Mouse (Mus musculus) embryonic facial prominence, embryonic 11.5 days (tissue): ENCODE measurements at regions not wholly inside any gene's neighbourhood (a gene's known extent, or its start where the extent isn't known, plus 50 kb on each side); places are given as distances from the start of the nearest gene placed in this dataset.

Experiments used
- ATAC-seq: fragments of 200-750 bp; cut with Nextera tagmentation; replicated peaks from 2 replicates; pipeline ENCODE4 v1.8.0; 2017; ENCODE audit warnings: low read depth; ENCODE audit not compliant: insufficient number of reproducible peaks, low FRiP score, low TSS enrichment
- DNase-seq: peaks from one replicate; pipeline ENCODE4 v3.0.0-alpha.2; 2015; ENCODE audit warnings: low spot score
- H3K27ac ChIP-seq: fragments of 300-500 bp; sonication (generic); replicated peaks from 2 replicates; pipeline ENCODE4 v1.5.1; 2014; ENCODE audit warnings: mild to moderate bottlenecking, low read depth, low read length, control low read depth
- H3K27me3 ChIP-seq: fragments of 300-500 bp; sonication (generic); 2 replicates; pipeline ENCODE4 v1.6.1; 2014; ENCODE audit warnings: mild to moderate bottlenecking, low read length, moderate library complexity, mixed read lengths; ENCODE audit not compliant: control insufficient read depth, insufficient read depth
- H3K36me3 ChIP-seq: fragments of 300-500 bp; sonication (generic); replicated peaks from 2 replicates; pipeline ENCODE4 v1.6.1; 2014; ENCODE audit warnings: low read depth, mild to moderate bottlenecking, low read length, moderate library complexity, mixed read lengths; ENCODE audit not compliant: control insufficient read depth, insufficient read depth
- H3K4me1 ChIP-seq: fragments of 300-500 bp; sonication (generic); 2 replicates; pipeline ENCODE4 v1.6.1; 2014; ENCODE audit warnings: low read length, mixed read lengths; ENCODE audit not compliant: control insufficient read depth, insufficient read depth
- H3K4me2 ChIP-seq: fragments of 300-500 bp; sonication (generic); 2 replicates; pipeline ENCODE4 v1.6.1; 2014; ENCODE audit warnings: low read depth, mild to moderate bottlenecking, control low read depth, low read length, moderate library complexity
- H3K4me3 ChIP-seq: fragments of 300-500 bp; sonication (generic); 2 replicates; pipeline ENCODE4 v1.5.1; 2014; ENCODE audit warnings: low read depth, low read length, control low read depth
- H3K9ac ChIP-seq: fragments of 300-500 bp; sonication (generic); replicated peaks from 2 replicates; pipeline ENCODE4 v1.6.1; 2014; ENCODE audit warnings: mild to moderate bottlenecking, control low read depth, low read length
- H3K9me3 ChIP-seq: fragments of 300-500 bp; sonication (generic); replicated peaks from 2 replicates; pipeline ENCODE4 v1.6.1; 2016; ENCODE audit warnings: mild to moderate bottlenecking, low read length, inconsistent platforms, mixed read lengths; ENCODE audit not compliant: control insufficient read depth
- WGBS: fragments of 180-500 bp; shearing (Covaris S2); extraction: QIAGEN DNeasy Blood & Tissue Kit; methylation state at CpG from one replicate; pipeline ENCODE4 v1.1.7; 2014; 5-methylcytosine and 5-hydroxymethylcytosine counted together

DNA sequence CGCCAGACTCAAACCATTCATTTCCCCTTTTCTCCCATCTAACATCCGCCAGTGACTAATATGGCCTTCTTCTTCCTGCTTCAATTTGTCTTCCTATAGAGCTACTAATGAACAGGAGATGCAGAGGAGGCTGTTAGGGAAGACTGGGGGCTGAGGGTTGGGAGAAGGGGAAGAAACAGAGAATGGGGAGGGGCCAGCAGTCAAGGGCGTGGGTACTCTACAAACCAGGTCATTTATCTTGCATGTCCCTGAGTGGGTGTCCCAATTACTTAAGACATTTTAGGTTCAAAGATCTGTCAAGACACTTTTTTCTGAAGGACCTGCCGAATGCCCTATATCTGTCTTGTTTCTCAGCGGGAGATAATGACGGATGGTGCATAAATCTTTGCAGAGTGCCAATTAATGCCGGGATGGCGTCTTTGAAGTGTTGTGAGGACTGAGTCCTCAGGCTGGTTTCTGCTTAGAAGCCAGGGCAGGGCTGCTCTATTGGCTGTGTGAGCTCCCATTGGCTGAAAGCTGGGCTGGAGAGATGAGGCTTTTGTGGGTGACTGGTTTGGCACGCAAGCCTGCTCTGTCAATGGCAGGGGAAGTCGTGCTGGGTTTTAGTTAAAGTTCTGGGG lies 294.7 kb upstream of the Ppp2r3a start:
- no peak overlapping the region for H3K4me2 ChIP-seq
- H3K36me3 ChIP-seq, result no peaks in the 10 kb centered on the region
- H3K27me3 ChIP-seq, result no peaks in the 10 kb centered on the region
- no peak overlapping the region for H3K27ac ChIP-seq
- DNase-seq, result no peak
- no peaks in the 10 kb centered on the region for H3K9me3 ChIP-seq
- WGBS, result 77% methylated on average over 10 of the region's 10 CpGs
- ATAC-seq, result no peak
- no peak overlapping the region for H3K9ac ChIP-seq
- H3K4me1 ChIP-seq, result no peaks in the 10 kb centered on the region
- H3K4me3 ChIP-seq, result no peak overlapping the region

DNA sequence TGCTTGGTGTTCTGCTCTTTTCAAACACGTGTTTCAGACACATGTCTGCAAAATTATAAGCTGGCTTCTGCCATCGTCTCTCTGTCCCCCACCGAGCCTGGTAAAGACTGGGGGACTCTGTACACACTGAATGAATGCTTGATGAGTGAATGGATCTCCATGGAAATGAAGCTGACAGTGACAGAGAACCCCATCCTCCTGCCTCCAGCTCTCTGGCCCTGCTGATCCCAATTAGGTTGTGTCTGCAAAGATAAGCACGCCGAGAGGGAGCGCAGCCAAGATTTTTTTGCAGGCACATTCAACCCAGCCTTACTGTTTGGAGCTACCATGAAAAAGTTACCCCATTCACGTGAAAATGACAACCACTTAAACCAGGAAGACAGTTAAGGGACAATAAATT lies 266.5 kb upstream of the Ppp2r3a start:
- Histone ChIP-seq H3K27ac (no peak overlapping the region), H3K4me2 (no peak overlapping the region), H3K36me3 (no peaks in the 10 kb centered on the region), H3K9me3 (no peaks in the 10 kb centered on the region), H3K27me3 (no peaks in the 10 kb centered on the region), H3K4me3 (no peak overlapping the region), H3K4me1 (no peaks in the 10 kb centered on the region), H3K9ac (no peak overlapping the region)
- ATAC-seq (no peak), DNase-seq (no peak)
- 72% methylated on average over 7 of the region's 7 CpGs for WGBS

DNA sequence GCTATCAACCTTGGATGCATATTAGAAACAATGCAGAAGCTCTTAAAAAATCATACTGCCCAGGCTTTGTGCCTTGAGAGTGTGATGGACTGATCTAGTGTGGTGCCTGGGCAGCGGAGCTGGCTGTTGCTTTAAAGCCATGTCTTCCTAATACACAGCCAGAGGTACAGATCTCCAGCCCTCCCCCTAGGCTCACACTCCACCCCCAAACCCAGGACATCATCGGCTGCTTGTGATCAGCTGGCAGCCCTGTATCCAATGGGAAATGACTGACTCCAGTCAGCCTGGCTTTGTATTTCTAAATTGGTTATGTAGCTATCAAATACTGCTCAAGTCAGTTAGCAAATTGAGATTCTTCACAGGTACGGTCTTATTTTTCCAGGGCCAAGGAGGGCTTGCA lies 259.2 kb upstream of the Ppp2r3a start:
- 72% methylated on average over 3 of the region's 3 CpGs for WGBS
- Histone ChIP-seq H3K36me3 (no peaks in the 10 kb centered on the region), H3K4me1 (no peaks in the 10 kb centered on the region), H3K9ac (no peak overlapping the region), H3K4me3 (no peak overlapping the region), H3K9me3 (no peaks in the 10 kb centered on the region), H3K27ac (no peak overlapping the region), H3K27me3 (no peaks in the 10 kb centered on the region), H3K4me2 (no peak overlapping the region)
- ATAC-seq (no peak), DNase-seq (no peak)

DNA sequence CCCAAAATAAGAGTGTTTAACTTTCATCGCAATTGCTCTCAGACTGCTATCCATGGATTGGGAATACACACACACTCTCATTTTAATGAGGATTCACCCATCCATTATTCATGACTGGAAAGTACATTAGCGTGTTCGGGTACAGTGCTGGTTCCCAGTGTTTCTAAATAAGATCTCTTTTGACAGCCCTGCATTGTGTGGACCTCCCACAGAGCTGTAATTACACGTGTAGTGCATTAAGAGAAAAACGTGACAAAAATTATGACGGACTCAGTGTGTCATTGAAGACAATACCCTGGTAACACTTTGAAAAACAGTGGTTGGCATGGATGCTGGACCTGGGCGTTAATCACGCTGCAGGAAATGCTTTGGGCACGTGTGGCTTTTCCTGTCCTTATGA lies 257.6 kb upstream of the Ppp2r3a start:
- H3K27me3 ChIP-seq, result no peaks in the 10 kb centered on the region
- no peak overlapping the region for H3K4me3 ChIP-seq
- H3K4me2 ChIP-seq, result no peak overlapping the region
- H3K9me3 ChIP-seq, result no peaks in the 10 kb centered on the region
- DNase-seq, result no peak
- H3K36me3 ChIP-seq, result no peaks in the 10 kb centered on the region
- H3K9ac ChIP-seq, result no peak overlapping the region
- H3K4me1 ChIP-seq, result no peaks in the 10 kb centered on the region
- no peak overlapping the region for H3K27ac ChIP-seq
- ATAC-seq, result no peak
- WGBS, result 85% methylated on average over 9 of the region's 9 CpGs

DNA sequence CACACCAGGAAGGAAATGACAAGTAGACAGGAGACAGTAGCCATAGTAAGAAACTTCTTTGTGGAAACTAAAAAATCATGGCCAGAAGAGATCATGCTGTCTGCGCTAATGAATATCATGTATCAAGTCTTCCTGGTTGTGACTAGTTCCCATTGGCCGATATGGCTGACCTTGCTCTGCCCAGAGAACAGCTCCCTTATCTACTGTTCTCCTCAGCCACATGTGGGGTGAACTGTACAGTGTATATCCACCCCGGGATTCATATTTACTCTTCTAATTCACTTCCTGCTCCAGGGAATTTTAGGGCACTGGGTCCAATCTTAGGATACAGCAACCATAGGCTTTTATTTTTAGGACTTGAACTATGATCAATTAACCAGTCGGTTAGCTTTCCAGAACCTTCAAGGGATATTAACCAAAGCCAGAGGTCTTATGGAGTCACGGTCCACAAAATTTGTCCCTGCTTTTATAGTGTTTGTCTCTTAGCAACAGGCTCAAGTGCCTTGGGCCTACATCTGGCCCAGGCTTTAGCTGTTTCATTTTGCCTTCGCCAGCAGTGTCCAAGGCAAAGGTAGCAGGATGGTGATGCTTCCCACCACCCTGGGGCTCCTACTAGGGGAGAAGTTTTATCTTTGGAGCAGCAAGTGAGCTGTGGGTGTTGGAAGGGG lies 255.6 kb upstream of the Ppp2r3a start:
- Histone ChIP-seq H3K9ac (no peak overlapping the region), H3K4me1 (no peaks in the 10 kb centered on the region), H3K27ac (no peak overlapping the region), H3K4me3 (no peak overlapping the region), H3K4me2 (no peak overlapping the region), H3K9me3 (no peaks in the 10 kb centered on the region), H3K36me3 (no peaks in the 10 kb centered on the region), H3K27me3 (no peaks in the 10 kb centered on the region)
- DNase-seq (no peak), ATAC-seq (no peak)
- 82% methylated on average over 6 of the region's 6 CpGs for WGBS

DNA sequence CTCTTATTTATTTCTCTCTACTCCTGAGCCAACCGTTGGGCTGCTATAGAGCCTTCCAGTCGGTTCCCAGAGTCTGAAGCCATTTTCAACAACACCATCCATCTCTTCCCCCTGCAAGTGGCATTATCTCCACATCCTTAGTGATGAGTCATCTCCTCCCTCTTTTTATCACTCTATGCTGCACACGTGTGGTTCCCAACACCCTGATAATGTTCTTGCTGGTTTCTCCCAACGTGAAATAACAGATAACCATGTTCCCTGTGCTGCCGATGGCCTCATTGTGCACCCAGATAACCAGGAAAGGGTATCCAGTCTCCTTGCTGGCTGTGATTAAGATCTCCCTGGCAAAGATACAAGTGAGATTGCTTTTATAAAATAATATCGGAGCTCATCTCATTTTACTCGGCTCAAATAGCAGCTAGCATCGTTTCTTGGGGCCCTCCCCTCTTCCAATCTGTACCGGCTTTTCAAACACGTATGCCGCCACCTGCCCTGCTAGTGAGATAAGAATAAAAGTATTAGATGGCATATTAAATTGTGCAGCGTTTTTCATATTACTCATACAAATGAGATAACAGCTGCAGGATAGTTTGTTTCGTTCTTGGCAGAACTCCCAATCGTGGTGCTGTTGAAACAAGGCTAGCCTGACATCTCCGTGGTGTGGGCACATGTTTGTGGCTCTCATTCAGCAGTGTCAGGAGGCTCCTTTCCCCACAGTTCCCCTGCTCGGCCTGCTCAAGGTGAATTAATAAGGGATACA lies 250.3 kb upstream of the Ppp2r3a start:
- no peak for DNase-seq
- ATAC-seq, result no peak
- 83% methylated on average over 16 of the region's 16 CpGs for WGBS
- Histone ChIP-seq H3K36me3 (no peaks in the 10 kb centered on the region), H3K9ac (no peak overlapping the region), H3K27me3 (no peaks in the 10 kb centered on the region), H3K4me1 (no peaks in the 10 kb centered on the region), H3K9me3 (no peaks in the 10 kb centered on the region), H3K27ac (no peak overlapping the region), H3K4me3 (no peak overlapping the region), H3K4me2 (no peak overlapping the region)

DNA sequence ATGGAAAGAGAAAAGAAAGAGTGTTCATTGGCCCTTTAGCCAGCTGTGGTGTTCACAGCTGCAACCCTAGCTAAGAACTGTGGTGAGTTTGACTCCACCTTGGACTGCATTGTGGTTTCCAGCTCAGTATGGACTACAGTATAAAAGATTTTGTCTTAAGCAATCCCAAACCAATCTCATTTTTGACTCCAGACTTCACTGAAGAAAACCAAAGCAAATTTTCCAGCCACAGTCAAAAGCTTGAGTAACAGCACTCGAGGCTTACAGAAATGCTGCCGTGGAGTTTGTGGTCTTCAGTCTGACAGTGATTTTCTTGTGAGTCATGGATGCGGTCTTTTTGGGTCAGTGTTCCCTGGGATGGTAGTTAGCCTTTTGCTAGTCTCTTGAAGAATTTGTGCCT lies 249.4 kb upstream of the Ppp2r3a start:
- Histone ChIP-seq H3K27me3 (no peaks in the 10 kb centered on the region), H3K4me3 (no peak overlapping the region)

DNA sequence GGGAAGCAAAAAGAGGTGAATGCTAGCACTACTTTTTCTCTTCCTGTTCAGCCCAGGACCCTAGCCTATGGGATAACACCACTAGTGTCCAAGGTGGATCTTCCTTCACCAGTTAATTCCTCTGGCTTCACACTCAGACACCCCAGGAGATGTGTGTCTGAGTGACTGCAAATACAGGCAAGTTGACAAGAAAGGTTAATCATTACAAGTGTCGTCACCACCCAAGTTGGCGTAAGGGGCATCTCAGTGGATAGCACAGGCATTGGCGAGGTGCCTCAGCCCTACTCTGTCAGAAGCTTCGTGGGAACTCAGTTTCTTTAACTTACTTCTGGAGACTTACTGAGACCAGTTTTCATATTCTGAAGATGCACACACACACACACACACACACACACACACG lies 247.1 kb upstream of the Ppp2r3a start:
- Histone ChIP-seq H3K4me2 (no peak overlapping the region), H3K4me1 (no peaks in the 10 kb centered on the region), H3K27me3 (no peaks in the 10 kb centered on the region), H3K9ac (no peak overlapping the region), H3K27ac (no peak overlapping the region), H3K4me3 (no peak overlapping the region), H3K9me3 (no peaks in the 10 kb centered on the region), H3K36me3 (no peaks in the 10 kb centered on the region)
- ATAC-seq (no peak), DNase-seq (no peak)
- 92% methylated on average over 5 of the region's 5 CpGs for WGBS

More for the DNA sequence above, 249.4 kb upstream of the Ppp2r3a start:
- no peak overlapping the region for H3K27ac ChIP-seq
- no peak overlapping the region for H3K9ac ChIP-seq
- WGBS, result 90% methylated on average over 3 of the region's 3 CpGs
- H3K4me2 ChIP-seq, result no peak overlapping the region
- no peaks in the 10 kb centered on the region for H3K9me3 ChIP-seq
- ATAC-seq, result no peak
- no peaks in the 10 kb centered on the region for H3K36me3 ChIP-seq
- H3K4me1 ChIP-seq, result no peaks in the 10 kb centered on the region
- DNase-seq, result no peak
